Mouse (Mus musculus) stomach, postnatal 0 days (tissue): ENCODE data around the gene Hax1.

Experiments
- CTCF ChIP-seq: IDR thresholded peaks from 2 replicates; pipeline ENCODE4 v1.5.1; 2016; ENCODE audit warnings: antibody characterized with exemption, low read depth, mild to moderate bottlenecking, moderate library complexity
- EP300 ChIP-seq: optimal IDR thresholded peaks from 2 replicates; pipeline ENCODE3; 2016; ENCODE audit warnings: antibody characterized with exemption

DNA sequence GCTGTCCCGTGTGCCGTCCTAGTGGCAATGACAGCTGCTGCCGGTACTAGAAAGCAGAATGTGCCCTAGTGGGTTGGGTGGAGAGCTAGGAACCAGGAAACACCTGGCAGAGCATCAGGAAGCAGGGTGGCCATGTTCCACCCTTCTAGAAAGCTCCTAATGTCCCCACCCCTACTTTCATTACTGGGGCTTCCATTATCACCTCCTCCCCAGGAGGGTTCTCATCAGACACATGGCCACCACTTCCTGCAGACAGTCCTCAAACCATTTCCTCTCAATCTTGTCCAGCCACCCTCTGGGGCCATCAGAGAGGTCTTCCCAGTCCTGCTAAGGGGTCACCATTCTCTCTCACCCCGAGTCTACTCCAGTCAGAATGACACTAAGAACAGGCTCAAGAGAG is 37.1 kb downstream of the Hax1 start:
- no peak for TF ChIP-seq CTCF
- no peak for TF ChIP-seq EP300
